Mouse (Mus musculus) heart, postnatal 0 days (tissue): ENCODE measurements around the gene Hdgf. TPM values are rescaled to one million over a fixed set of nuclear protein-coding genes. Genes with fewer than 3 reads are reported as not detected.
A peak's percentile ranks its signal among the peaks of the same experiment; 100 is the strongest.

Experiments
- ATAC-seq: fragments of 200-750 bp; cut with Nextera tagmentation; 2 replicates; pipeline ENCODE4 v1.8.0; 2017; ENCODE audit warnings: low read depth, moderate number of reproducible peaks, moderate library complexity; ENCODE audit not compliant: insufficient read depth
- DNase-seq: peaks from one replicate; pipeline ENCODE4 v3.0.0-alpha.2; 2016; ENCODE audit warnings: low spot score
- H3K27ac ChIP-seq: fragments of 300-500 bp; sonication (generic); 2 replicates; pipeline ENCODE4 v1.5.1; 2014; ENCODE audit warnings: low read depth, mild to moderate bottlenecking
- H3K27me3 ChIP-seq: fragments of 300-500 bp; sonication (generic); 2 replicates; pipeline ENCODE4 v1.6.1; 2014; ENCODE audit warnings: low read length, mixed read lengths; ENCODE audit not compliant: control insufficient read depth, insufficient read depth
- H3K36me3 ChIP-seq: fragments of 300-500 bp; sonication (generic); replicated peaks from 2 replicates; pipeline ENCODE4 v1.6.1; 2014; ENCODE audit warnings: low read length, mixed read lengths; ENCODE audit not compliant: control insufficient read depth, insufficient read depth
- H3K4me1 ChIP-seq: fragments of 300-500 bp; sonication (generic); 2 replicates; pipeline ENCODE4 v1.6.1; 2014; ENCODE audit warnings: antibody characterized with exemption; ENCODE audit not compliant: control insufficient read depth, insufficient read depth
- H3K4me2 ChIP-seq: fragments of 300-500 bp; sonication (generic); 2 replicates; pipeline ENCODE4 v1.6.1; 2014; ENCODE audit warnings: low read depth, mild to moderate bottlenecking, low read length, moderate library complexity
- H3K4me3 ChIP-seq: fragments of 300-500 bp; sonication (generic); 2 replicates; pipeline ENCODE4 v1.5.1; 2014; ENCODE audit warnings: low read depth, low read length
- H3K9ac ChIP-seq: fragments of 300-500 bp; sonication (generic); replicated peaks from 2 replicates; pipeline ENCODE4 v1.6.1; 2014; ENCODE audit warnings: low read depth, low read length, mixed read lengths
- H3K9me3 ChIP-seq: fragments of 300-500 bp; sonication (generic); replicated peaks from 2 replicates; pipeline ENCODE4 v1.6.1; 2016; ENCODE audit warnings: low read length; ENCODE audit not compliant: control insufficient read depth
- CTCF ChIP-seq: IDR thresholded peaks from 2 replicates; pipeline ENCODE4 v1.5.1; 2016; ENCODE audit warnings: antibody characterized with exemption, control low read depth, low read depth
- EP300 ChIP-seq: IDR thresholded peaks from 2 replicates; pipeline ENCODE4 v1.6.1; 2016; ENCODE audit warnings: antibody characterized with exemption, low read depth
- WGBS: fragments of 180-500 bp; shearing (Covaris S2); extraction: QIAGEN DNeasy Blood & Tissue Kit; methylation state at CpG from one replicate; pipeline ENCODE4 v1.1.7; 2014; 5-methylcytosine and 5-hydroxymethylcytosine counted together
- polyA plus RNA-seq: library from polyadenylated mRNA; unstranded; fragments of >200 nt; fragmentation: Nextera tagmentation; extraction: Ambion mirVana; gene quantifications from 2 replicates; pipeline ENCODE4 v1.2.1, GENCODE M21; 2015
- total RNA-seq: library from RNA; depleted of rRNA; stranded (reverse); fragments of >200 nt; gene quantifications from 2 replicates; pipeline ENCODE4 v1.2.3, GENCODE M21; 2014; ENCODE audit warnings: low replicate concordance

Gene Hdgf
- total and polyA plus RNA-seq, 2 experiments from 2014 or later: 62.1 to 83.8 TPM

GRCm38 (mm10) chr3:87930078-87930795 is 24.1 kb downstream of the Hdgf start, which contains the start of the genes Isg20l2 and Rrnad1:
Gene Isg20l2, plus strand, starts transcription at chr3:87930314.
Gene Rrnad1, minus strand, starts transcription at chr3:87930717.
- Histone ChIP-seq H3K27me3 (no peaks in the 10 kb centered on the region), H3K9me3 (no peaks in the 10 kb centered on the region), H3K9ac (peak within 1 kb of the TSS; percentile 92), H3K4me2 (peak within 1 kb of the TSS; percentile 95), H3K4me3 (peak within 1 kb of the TSS; percentile 91), H3K36me3 (peaks cover 57% of the 10 kb centered on the region), H3K27ac (peak within 1 kb of the TSS; percentile 90), H3K4me1 (peaks cover 14% of the 10 kb centered on the region)
- TF ChIP-seq EP300 (no peak), CTCF (peak; percentile 69)
- DNase-seq (peak; percentile 94), ATAC-seq (peak; percentile 97)
- under 1% methylated on average over 60 of the region's 78 CpGs for WGBS

- Histone ChIP-seq H3K4me1 (peaks cover 12% of the 10 kb centered on the region), H3K9ac (no peak overlapping the region), H3K4me3 (no peak overlapping the region), H3K27ac (no peak overlapping the region), H3K27me3 (no peaks in the 10 kb centered on the region), H3K9me3 (no peaks in the 10 kb centered on the region), H3K36me3 (peaks cover 55% of the 10 kb centered on the region), H3K4me2 (no peak overlapping the region)
- 87% methylated on average over 5 of the region's 5 CpGs for WGBS
- DNase-seq (no peak), ATAC-seq (no peak)
- TF ChIP-seq EP300 (no peak), CTCF (no peak)
Measured at GRCm38 (mm10) chr3:87934026-87934425, 27.9 kb downstream of the Hdgf start.

DNA sequence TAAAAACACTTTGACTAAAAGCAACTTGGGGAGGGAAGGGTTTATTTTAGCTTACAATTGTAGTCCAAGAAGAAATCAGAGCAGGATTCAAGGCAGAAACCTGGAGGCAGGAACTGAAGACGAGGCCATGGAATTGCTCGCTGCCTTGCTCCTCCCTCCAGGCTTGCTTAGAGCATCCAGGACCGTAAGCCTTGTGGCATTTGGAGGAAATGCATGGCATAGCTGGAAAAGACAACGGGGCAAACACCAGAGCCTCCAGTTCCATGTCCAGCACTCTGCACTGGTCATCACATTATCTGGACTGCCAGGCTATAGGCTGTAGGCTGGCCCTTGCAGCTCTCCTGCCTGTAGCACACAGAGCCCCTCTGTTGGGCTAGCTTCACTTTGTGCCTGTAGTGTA is 28.4 kb downstream of the Hdgf start:
- WGBS: 63% methylated on average over 4 of the region's 4 CpGs
- peaks cover 60% of the 10 kb centered on the region for H3K36me3 ChIP-seq
- no peak overlapping the region for H3K27ac ChIP-seq
- H3K4me1 ChIP-seq: peaks cover 7% of the 10 kb centered on the region
- TF ChIP-seq EP300: no peak
- TF ChIP-seq CTCF: no peak
- no peaks in the 10 kb centered on the region for H3K9me3 ChIP-seq
- ATAC-seq (no peak), DNase-seq (no peak)
- no peaks in the 10 kb centered on the region for H3K27me3 ChIP-seq
- H3K4me2 ChIP-seq: no peak overlapping the region
- no peak overlapping the region for H3K4me3 ChIP-seq
- no peak overlapping the region for H3K9ac ChIP-seq

- H3K4me3 ChIP-seq: no peak overlapping the region
- peaks cover 67% of the 10 kb centered on the region for H3K36me3 ChIP-seq
- H3K4me2 ChIP-seq: no peak overlapping the region
- 83% methylated on average over 4 of the region's 4 CpGs for WGBS
- DNase-seq (no peak), ATAC-seq (no peak)
- peaks cover 7% of the 10 kb centered on the region for H3K4me1 ChIP-seq
- no peaks in the 10 kb centered on the region for H3K27me3 ChIP-seq
- no peak overlapping the region for H3K27ac ChIP-seq
- H3K9ac ChIP-seq: no peak overlapping the region
- TF ChIP-seq CTCF: no peak
- H3K9me3 ChIP-seq: no peaks in the 10 kb centered on the region
Measured at GRCm38 (mm10) chr3:87935201-87935600, 29.1 kb downstream of the Hdgf start.

DNA sequence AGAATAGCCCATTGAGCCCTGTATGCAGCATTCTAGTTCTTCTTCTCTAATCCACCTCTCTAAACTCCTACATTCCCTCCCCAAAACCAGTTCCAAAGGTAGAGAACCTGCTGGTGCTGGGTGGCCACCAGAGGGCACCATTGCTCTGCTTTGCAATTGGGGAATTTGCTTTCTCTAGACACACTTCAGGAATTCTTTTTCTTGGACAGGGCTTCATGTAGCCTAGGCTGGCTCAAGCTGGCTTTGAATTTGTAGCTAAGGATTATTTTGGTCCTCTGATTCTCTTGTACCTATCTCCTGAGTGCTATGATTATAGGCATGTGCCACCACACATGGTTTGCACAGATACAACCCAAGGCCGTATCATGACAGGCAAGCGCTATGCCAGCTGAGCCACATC is 29.7 kb downstream of the Hdgf start:
- 98% methylated on average over 2 of the region's 2 CpGs for WGBS
- TF ChIP-seq EP300 (no peak), CTCF (peak; percentile 97)
- Histone ChIP-seq H3K27me3 (no peaks in the 10 kb centered on the region), H3K4me1 (peaks cover 6% of the 10 kb centered on the region), H3K9ac (no peak overlapping the region), H3K36me3 (peaks cover 71% of the 10 kb centered on the region), H3K4me3 (no peak overlapping the region), H3K27ac (no peak overlapping the region), H3K9me3 (no peaks in the 10 kb centered on the region), H3K4me2 (no peak overlapping the region)
- peak; percentile 55; the same call in 1 of the 2 replicates for ATAC-seq
- DNase-seq: peak; percentile 67

DNA sequence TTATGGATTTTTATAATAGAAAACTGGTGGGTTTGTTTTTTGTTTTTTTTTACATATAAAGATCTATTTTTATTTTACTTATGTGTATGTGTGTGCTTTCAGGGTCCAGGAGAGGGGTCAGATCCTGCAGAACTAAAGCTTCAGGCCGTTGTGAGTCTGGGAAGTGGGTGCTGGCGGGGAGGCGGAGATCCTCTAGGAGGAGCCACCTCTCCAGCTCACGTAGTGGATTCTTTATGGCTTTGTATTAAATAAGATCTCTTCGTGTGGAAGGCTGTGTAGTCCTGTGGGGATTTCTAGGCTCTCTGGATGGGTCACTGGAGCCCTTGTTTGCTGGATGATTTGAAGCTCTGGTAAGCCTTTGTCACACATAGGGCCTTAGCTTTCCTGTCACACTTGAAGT is 34.5 kb downstream of the Hdgf start:
- Histone ChIP-seq H3K4me2 (no peak overlapping the region), H3K9ac (no peak overlapping the region), H3K36me3 (peaks cover 56% of the 10 kb centered on the region), H3K4me3 (no peak overlapping the region), H3K4me1 (no peaks in the 10 kb centered on the region), H3K27me3 (no peaks in the 10 kb centered on the region), H3K9me3 (no peaks in the 10 kb centered on the region), H3K27ac (no peak overlapping the region)
- ATAC-seq (no peak), DNase-seq (no peak)
- TF ChIP-seq CTCF: no peak
- no peak for TF ChIP-seq EP300
- WGBS: 72% methylated on average over 5 of the region's 5 CpGs
